Mouse (Mus musculus) embryonic facial prominence, embryonic 13.5 days (tissue): ENCODE results near the gene Eif3k. TPM values are rescaled to one million over a fixed set of nuclear protein-coding genes. Genes with fewer than 3 reads are reported as not detected.

Experiments
- ATAC-seq: fragments of 200-750 bp; cut with Nextera tagmentation; 2 replicates; pipeline ENCODE4 v1.8.0; 2017; ENCODE audit warnings: low read depth; ENCODE audit not compliant: insufficient number of reproducible peaks, insufficient read depth, low FRiP score, low TSS enrichment
- H3K27ac ChIP-seq: fragments of 300-500 bp; sonication (generic); 2 replicates; pipeline ENCODE4 v1.5.1; 2015; ENCODE audit warnings: moderate library complexity, mild to moderate bottlenecking, inconsistent platforms
- H3K27me3 ChIP-seq: fragments of 300-500 bp; sonication (generic); 2 replicates; pipeline ENCODE4 v1.6.1; 2015; ENCODE audit warnings: mild to moderate bottlenecking, inconsistent platforms
- H3K36me3 ChIP-seq: fragments of 300-500 bp; sonication (generic); 2 replicates; pipeline ENCODE4 v1.6.1; 2015; ENCODE audit warnings: mild to moderate bottlenecking, inconsistent platforms
- H3K4me1 ChIP-seq: fragments of 300-500 bp; sonication (generic); 2 replicates; pipeline ENCODE4 v1.6.1; 2015; ENCODE audit warnings: inconsistent platforms
- H3K4me2 ChIP-seq: fragments of 300-500 bp; sonication (generic); 2 replicates; pipeline ENCODE4 v1.6.1; 2015; ENCODE audit warnings: moderate library complexity, mild to moderate bottlenecking, inconsistent platforms
- H3K4me3 ChIP-seq: fragments of 300-500 bp; sonication (generic); 2 replicates; pipeline ENCODE4 v1.5.1; 2015; ENCODE audit warnings: mild to moderate bottlenecking, inconsistent platforms
- H3K9ac ChIP-seq: fragments of 300-500 bp; sonication (generic); 2 replicates; pipeline ENCODE4 v1.6.1; 2015; ENCODE audit warnings: mild to moderate bottlenecking, inconsistent platforms
- H3K9me3 ChIP-seq: fragments of 300-500 bp; sonication (generic); 2 replicates; pipeline ENCODE4 v1.6.1; 2016; ENCODE audit warnings: inconsistent platforms
- WGBS: fragments of 180-500 bp; shearing (Covaris S2); methylation state at CpG from one replicate; pipeline ENCODE4 v1.1.7; 2015; ENCODE audit warnings: mixed read lengths; 5-methylcytosine and 5-hydroxymethylcytosine counted together
- polyA plus RNA-seq: library from polyadenylated mRNA; unstranded; fragments of >200 nt; fragmentation: Nextera tagmentation; extraction: Ambion mirVana; gene quantifications from 2 replicates; pipeline ENCODE4 v1.2.1, GENCODE M21; 2015

Eif3k gene
- polyA plus RNA-seq, 1 experiment from 2014 or later: 453 TPM

DNA sequence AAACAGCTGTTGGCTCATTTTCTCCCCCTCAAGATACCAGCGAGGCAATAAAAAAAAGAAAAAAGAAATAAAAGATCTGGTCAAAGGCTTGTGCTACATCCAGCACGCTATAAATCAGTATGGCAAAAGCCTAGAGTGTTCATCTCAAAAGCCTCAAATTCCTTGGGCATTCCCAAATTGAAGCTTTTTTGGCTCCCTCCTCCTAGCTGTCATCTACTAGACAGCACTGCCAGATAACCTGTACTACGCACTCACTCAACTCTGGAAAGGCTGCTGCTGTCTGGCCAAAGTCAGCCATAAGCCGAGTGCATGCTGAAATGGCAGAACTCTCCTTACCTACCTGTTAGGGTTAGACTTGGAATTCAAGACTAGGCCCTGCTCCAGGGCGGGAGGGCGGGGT lies 24.4 kb downstream of the Eif3k start:
- Histone ChIP-seq H3K4me1 (peaks cover 79% of the 10 kb centered on the region), H3K9me3 (no peaks in the 10 kb centered on the region), H3K27me3 (no peaks in the 10 kb centered on the region), H3K27ac (no peak overlapping the region), H3K9ac (no peak overlapping the region), H3K4me2 (no peak overlapping the region), H3K4me3 (no peak overlapping the region), H3K36me3 (peaks cover 12% of the 10 kb centered on the region)
- ATAC-seq: no peak
- 83% methylated on average over 6 of the region's 6 CpGs for WGBS

DNA sequence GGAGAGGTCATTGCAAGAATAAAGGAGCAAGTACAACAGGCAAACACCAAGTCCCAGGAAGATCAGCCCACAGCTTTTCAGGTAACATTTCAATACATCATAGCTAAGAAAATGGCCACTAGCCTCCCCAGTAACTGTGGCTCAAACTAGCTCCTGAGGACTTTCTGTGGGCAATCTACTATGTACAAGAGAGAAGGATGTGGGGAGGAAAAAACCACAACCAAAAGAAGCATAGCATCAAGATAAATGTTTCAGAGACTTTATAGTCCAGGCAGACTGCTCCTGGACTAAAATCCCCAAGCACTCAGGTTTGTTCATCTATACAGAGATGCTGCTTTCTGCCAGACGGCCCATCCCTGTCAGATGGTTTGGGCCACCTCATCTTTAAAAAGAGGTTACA lies 25.4 kb downstream of the Eif3k start:
- Histone ChIP-seq H3K27me3 (no peaks in the 10 kb centered on the region), H3K9me3 (no peaks in the 10 kb centered on the region), H3K4me3 (no peak overlapping the region), H3K9ac (no peak overlapping the region), H3K4me2 (no peak overlapping the region), H3K36me3 (peaks cover 12% of the 10 kb centered on the region), H3K4me1 (peaks cover 88% of the 10 kb centered on the region), H3K27ac (0 out of 2 replicates have a peak overlapping the region, but pooled peaks have one; percentile 79)
- no peak for ATAC-seq
- WGBS: 93% methylated on average over 1 of the region's 1 CpGs

DNA sequence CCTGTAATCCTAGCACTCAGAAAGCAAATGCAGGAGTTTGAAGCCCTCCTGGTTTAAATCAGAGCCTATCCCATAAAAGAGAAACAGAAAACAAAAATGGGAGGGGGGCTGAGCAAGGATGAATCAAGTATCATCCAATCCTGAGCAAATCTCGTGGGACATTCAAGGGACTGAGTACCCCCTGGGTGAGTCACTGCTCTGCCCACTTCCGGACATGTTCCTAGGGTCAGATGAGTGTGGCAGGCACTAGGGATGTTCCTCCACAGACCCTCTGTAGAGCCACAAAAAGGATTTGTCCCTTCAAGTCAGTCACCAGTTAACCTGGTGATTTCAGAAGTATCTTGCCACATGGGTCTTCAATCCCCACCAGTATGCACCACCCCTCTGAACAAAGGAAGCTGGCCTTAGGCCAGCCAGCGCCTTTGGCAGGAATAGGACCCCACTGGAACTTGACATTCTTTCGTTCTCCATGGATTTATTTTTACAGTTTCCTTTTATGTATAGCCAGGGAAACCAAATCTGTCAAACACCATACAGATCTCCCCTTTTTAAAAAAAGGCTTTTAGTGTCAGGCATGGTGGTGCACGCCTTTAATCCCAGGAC lies 26.3 kb downstream of the Eif3k start:
- Histone ChIP-seq H3K36me3 (peaks cover 15% of the 10 kb centered on the region), H3K27ac (peak overlapping the region; percentile 79), H3K9ac (0 out of 2 replicates have a peak overlapping the region, but pooled peaks have one; percentile 27), H3K4me3 (no peak overlapping the region), H3K4me1 (peaks cover 88% of the 10 kb centered on the region), H3K9me3 (no peaks in the 10 kb centered on the region), H3K27me3 (no peaks in the 10 kb centered on the region), H3K4me2 (peak overlapping the region; percentile 9; the same call in 1 of the 2 replicates)
- WGBS: 41% methylated on average over 5 of the region's 5 CpGs
- ATAC-seq: no peak

DNA sequence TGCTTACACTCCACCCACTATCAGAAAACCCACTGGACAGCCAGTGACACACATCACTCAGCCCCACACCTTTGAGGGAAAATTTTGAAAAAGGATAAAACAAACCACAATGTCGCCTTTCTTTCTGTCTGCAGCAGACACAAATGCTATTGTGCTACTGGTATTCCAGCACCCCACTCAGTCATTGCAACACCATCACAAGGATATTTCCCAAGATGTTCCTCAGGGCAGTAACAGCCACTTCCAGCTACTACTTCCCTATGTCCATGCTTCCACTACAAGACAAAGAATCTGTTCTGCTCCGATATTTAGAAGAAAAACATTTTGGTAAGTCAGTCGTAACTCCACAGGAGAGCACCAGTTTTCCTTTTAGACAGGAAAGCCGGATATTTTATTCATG lies 26.9 kb downstream of the Eif3k start:
- H3K4me3 ChIP-seq: no peak overlapping the region
- no peak overlapping the region for H3K9ac ChIP-seq
- WGBS: 72% methylated on average over 4 of the region's 4 CpGs
- no peaks in the 10 kb centered on the region for H3K27me3 ChIP-seq
- H3K4me1 ChIP-seq: peaks cover 85% of the 10 kb centered on the region
- no peak overlapping the region for H3K4me2 ChIP-seq
- H3K36me3 ChIP-seq: peaks cover 17% of the 10 kb centered on the region
- H3K9me3 ChIP-seq: no peaks in the 10 kb centered on the region
- no peak for ATAC-seq
- H3K27ac ChIP-seq: peak overlapping the region; percentile 79

DNA sequence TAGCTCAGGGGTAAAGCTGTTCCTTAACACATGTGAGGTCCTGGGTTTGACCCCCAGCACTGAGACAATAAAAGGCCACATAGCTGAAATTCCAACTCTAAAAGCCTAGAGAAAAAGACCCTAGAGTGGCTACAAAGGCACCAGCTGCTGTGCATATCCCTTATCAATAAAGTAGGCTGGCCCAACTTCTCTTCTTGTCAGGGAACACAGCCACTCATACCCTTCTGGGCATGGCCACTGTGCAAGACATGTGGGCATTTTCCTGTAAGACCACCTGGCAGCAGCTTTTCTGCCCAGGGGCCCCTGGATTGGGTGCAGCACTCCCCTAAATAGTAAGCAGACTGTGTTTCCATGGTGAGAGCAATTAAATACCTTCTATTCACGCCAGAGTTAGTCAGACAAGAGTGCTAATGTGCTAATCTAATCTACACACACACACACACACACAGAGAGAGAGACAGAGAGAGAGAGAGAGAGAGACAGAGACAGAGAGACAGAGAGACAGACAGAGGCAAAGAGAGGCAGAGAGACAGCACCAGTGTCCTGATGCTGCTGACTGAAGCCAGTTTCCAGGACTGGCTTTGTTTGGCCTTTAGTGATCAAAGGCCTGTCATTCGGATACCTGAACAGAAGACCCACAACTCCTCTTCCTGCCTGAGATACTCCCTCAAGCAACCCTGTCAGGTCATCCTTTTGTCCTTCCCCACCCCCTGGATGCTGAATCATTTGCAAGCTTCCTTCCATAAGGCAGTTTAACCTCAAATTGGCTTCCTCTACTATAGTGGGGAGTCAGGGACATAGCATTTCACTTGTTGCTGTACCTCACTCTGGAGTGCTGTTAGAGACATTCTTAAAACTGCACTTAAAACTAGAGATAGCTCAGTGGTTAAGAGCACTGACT lies 27.9 kb downstream of the Eif3k start:
- peaks cover 20% of the 10 kb centered on the region for H3K36me3 ChIP-seq
- WGBS: 17% methylated on average over 2 of the region's 2 CpGs
- peak overlapping the region; percentile 93 for H3K27ac ChIP-seq
- no peaks in the 10 kb centered on the region for H3K27me3 ChIP-seq
- H3K9me3 ChIP-seq: no peaks in the 10 kb centered on the region
- H3K4me1 ChIP-seq: peaks cover 85% of the 10 kb centered on the region
- peak overlapping the region; percentile 20 for H3K4me2 ChIP-seq
- peak overlapping the region; percentile 32 for H3K9ac ChIP-seq
- H3K4me3 ChIP-seq: no peak overlapping the region
- no peak for ATAC-seq

DNA sequence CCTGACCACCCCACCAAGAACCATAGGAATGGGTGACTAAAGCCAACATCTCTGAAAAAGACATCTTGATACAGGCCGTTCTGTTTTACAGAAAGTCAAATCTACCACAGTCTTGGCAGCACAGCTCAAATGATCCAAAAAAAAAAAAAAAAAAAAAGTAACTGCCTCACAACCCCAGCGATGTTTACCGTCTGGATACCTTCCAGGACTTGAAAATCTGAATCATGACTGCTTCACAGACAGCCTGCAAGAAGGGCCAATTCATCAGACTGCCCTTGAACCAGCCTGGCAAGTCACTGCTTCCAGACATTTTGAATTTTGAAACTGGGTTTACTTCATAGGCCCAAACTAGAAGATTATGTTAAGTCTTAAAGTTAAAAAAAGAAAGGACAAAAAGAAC lies 28.9 kb downstream of the Eif3k start:
- peaks cover 20% of the 10 kb centered on the region for H3K36me3 ChIP-seq
- 0 out of 2 replicates have a peak, but pooled peaks have one; percentile 27 for ATAC-seq
- H3K9ac ChIP-seq: no peak overlapping the region
- no peak overlapping the region for H3K4me3 ChIP-seq
- H3K4me1 ChIP-seq: peaks cover 87% of the 10 kb centered on the region
- no peaks in the 10 kb centered on the region for H3K9me3 ChIP-seq
- H3K27ac ChIP-seq: peak overlapping the region; percentile 93
- 15% methylated on average over 3 of the region's 3 CpGs for WGBS
- no peaks in the 10 kb centered on the region for H3K27me3 ChIP-seq
- H3K4me2 ChIP-seq: peak overlapping the region; percentile 20

DNA sequence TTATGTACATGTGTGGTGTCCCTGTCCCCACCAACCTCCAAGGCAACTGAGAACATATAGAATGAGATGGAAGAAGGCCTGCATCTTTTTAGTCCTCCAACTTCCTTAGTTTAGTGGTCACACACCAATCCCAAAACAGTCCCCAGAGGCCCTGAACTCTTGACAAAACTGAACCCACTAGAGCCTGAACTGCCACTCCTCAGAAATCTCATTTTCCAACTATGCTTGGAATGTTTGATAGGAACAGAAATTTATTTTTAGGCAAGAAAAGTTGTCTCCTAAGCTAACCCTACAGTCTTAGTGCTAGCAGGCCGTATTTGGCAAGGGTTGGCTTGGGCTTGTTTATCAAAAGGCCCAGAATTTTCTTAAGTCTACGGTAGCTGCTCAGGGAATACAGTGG lies 29.9 kb downstream of the Eif3k start:
- H3K27ac ChIP-seq: peak overlapping the region; percentile 93
- H3K4me1 ChIP-seq: peaks cover 90% of the 10 kb centered on the region
- no peak overlapping the region for H3K4me2 ChIP-seq
- H3K27me3 ChIP-seq: no peaks in the 10 kb centered on the region
- 77% methylated on average over 2 of the region's 2 CpGs for WGBS
- no peak for ATAC-seq
- no peaks in the 10 kb centered on the region for H3K9me3 ChIP-seq
- no peak overlapping the region for H3K4me3 ChIP-seq
- peaks cover 17% of the 10 kb centered on the region for H3K36me3 ChIP-seq
- no peak overlapping the region for H3K9ac ChIP-seq

DNA sequence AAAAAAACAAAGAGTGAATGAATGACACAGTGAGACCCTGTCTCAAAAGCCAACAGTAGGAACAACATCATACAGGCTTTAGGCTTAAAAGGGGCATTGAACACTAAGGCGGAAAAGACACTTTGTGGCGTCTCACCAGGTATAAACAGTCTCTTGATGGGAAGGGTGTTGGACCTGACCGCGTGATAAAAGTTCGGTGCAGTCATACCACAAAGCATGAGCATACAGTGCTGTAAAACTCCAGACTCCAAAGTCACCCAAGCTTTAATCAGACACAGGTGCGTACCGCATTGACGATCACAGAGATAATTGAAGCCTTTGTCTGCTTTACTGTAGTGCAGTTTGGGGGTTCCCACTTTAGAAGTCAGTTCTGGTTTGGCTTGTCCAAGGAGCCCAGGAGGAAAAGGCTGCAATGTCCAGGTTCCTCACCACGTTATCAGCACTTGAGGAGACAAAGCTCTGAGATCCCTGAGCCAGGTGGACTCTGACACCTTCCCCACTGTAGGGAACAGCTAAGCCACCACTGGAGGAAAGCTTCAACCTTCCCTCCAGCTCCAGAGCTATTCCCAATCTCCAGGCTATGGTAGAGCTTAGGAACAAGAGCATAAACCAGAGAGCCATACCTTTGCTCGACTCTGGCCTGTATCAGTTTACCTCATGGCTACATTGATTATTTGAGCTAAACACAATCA lies 31.2 kb downstream of the Eif3k start:
- H3K36me3 ChIP-seq: peaks cover 8% of the 10 kb centered on the region
- no peak overlapping the region for H3K9ac ChIP-seq
- H3K27me3 ChIP-seq: no peaks in the 10 kb centered on the region
- no peaks in the 10 kb centered on the region for H3K9me3 ChIP-seq
- H3K4me2 ChIP-seq: no peak overlapping the region
- H3K4me3 ChIP-seq: no peak overlapping the region
- ATAC-seq: no peak
- peak overlapping the region; percentile 93; the same call in 1 of the 2 replicates for H3K27ac ChIP-seq
- H3K4me1 ChIP-seq: peaks cover 94% of the 10 kb centered on the region
- WGBS: 69% methylated on average over 10 of the region's 10 CpGs

DNA sequence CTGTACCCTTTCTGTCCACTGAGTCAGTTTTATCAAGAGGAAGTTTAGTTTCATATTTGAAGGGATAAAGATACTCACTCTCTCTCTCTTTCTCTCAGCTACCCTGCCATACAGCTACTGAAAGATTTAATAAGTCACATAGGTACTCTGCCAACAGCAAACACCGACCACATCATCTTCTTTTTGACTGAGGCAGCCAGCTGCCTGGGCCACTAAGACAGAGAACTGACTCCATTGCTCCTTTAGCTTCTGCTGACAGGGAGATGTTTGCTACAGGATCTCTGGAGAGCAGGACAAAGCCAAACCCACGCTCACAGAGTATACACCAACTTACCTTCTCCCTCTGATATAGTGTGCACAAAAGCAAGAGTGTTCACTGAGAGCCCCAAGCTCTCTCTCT lies 32.4 kb downstream of the Eif3k start:
- H3K4me1 ChIP-seq: peaks cover 97% of the 10 kb centered on the region
- WGBS: 62% methylated on average over 2 of the region's 2 CpGs
- no peak for ATAC-seq
- H3K4me2 ChIP-seq: no peak overlapping the region
- H3K9me3 ChIP-seq: no peaks in the 10 kb centered on the region
- peak overlapping the region; percentile 93 for H3K27ac ChIP-seq
- no peak overlapping the region for H3K9ac ChIP-seq
- H3K36me3 ChIP-seq: peaks cover 8% of the 10 kb centered on the region
- no peaks in the 10 kb centered on the region for H3K27me3 ChIP-seq
- H3K4me3 ChIP-seq: no peak overlapping the region

DNA sequence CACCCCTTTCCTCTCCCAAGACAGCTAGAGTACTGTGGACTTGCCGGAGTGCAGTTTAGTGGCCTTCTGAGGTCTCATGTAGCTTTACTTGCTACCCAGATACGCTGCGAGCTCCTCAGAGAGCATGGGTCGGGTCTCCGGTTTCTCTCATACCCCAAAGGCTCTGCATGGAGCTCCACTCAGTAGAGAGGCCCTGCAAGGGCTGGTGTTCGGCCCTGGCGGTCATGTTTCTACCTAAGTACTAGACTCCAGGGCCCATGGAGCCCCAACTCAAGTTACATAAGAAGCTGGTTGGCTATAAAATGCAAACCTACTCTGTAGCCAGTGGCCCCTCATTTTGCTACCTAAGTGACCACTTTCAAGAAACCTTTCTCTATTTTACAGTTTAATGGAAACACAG lies 32.9 kb downstream of the Eif3k start:
- H3K9me3 ChIP-seq: no peaks in the 10 kb centered on the region
- H3K4me2 ChIP-seq: peak overlapping the region; percentile 5; the same call in 1 of the 2 replicates
- H3K36me3 ChIP-seq: peaks cover 8% of the 10 kb centered on the region
- H3K27me3 ChIP-seq: no peaks in the 10 kb centered on the region
- no peak overlapping the region for H3K4me3 ChIP-seq
- H3K4me1 ChIP-seq: peaks cover 95% of the 10 kb centered on the region
- 0 out of 2 replicates have a peak, but pooled peaks have one; percentile 50 for ATAC-seq
- 71% methylated on average over 7 of the region's 7 CpGs for WGBS
- peak overlapping the region; percentile 93 for H3K27ac ChIP-seq
- H3K9ac ChIP-seq: 0 out of 2 replicates have a peak overlapping the region, but pooled peaks have one; percentile 16

DNA sequence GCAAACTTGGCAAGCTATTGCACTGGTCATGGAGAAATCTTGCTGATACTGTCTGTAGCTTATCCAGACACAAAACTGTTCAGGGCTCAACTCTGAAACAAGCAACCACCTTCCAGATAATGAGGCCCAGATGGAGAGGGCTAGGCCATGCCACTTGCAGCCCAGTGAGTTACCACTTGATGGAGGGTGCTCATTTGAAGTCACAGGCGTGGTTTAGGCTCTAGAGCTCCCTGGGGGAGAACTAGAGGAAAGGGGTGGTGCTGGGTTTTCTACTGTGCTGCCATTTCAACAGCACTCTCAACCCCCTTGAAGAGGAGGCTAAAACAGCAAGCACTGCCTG lies 35.4 kb downstream of the Eif3k start:
- Histone ChIP-seq H3K36me3 (peaks cover 8% of the 10 kb centered on the region), H3K4me2 (peak overlapping the region; percentile 34), H3K27ac (peak overlapping the region; percentile 93), H3K27me3 (no peaks in the 10 kb centered on the region), H3K4me3 (no peak overlapping the region), H3K9me3 (no peaks in the 10 kb centered on the region), H3K4me1 (peaks cover 90% of the 10 kb centered on the region), H3K9ac (no peak overlapping the region)
- no peak for ATAC-seq
- 10% methylated on average over 1 of the region's 1 CpGs for WGBS
